Mouse (Mus musculus): ENCODE data around the gene Lactb.
A peak's percentile ranks its signal among the peaks of the same experiment; 100 is the strongest.

Gene Lactb

DNA sequence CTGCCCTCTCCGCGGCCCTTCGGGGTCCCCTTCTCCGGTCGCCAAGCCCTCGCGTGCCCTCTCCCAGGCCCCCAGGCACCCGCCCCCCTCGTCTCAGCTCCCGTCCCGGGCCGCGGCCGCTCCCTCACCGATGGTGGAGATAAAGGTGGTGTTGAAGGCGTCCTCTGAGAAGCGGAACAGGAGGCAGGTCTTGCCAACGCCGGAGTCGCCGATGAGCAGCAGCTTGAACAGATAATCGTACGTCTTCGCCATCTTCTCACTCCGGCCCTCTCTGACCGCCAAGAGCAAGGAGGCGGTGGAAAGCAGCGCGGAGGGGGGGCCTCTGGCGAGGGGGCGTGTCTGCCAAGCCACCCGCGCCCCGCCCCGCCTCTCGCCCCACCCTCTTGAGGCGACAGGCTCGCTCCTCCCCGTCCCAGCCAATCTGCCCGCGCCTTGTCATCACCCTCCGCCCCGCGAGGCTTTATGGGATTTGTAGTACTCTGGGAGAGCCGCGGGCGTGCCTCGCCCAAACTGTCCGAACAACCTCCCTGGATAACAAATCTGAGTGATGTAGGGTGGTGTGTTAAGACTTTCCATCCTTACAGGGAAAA is 55.8 kb downstream of the Lactb start, which contains the start of gene Rab8b:
Gene Rab8b, minus strand, starts transcription at position 306 of the 590 bp plus-strand sequence.
- peak; percentile 100 for DNase-seq

DNA sequence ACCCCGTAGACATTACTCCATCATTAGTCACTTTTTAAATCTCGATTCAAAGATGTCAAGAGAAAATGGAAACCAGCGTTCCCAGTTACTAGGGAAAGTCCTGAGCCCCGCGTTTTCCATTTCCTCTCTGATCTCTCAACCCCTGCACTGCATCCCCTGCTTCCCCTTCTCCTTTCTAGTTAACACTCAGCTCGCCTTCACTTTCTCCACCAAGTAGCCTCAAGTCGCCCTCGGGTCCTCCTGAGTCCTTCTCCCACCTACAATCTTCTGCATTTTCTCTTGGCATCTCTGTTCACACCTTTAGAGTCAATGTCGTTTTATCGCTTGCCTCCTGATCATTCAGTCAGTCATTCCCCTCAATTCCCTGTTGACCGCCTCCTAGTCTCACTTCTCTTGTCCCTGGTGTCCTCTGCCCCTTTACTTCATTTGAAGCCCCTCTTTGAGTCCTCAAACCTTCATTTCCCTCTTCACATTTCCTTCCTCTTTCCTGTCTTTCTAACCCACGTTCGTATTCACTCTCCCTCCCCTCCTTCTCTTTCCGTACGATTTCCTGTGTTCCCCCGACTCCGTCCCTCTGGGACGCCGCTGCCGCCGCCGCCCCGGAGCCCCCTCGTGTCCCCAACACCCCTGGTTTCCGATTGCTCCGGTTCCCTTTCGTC is 56.5 kb downstream of the Lactb start:
- no peak for DNase-seq

DNA sequence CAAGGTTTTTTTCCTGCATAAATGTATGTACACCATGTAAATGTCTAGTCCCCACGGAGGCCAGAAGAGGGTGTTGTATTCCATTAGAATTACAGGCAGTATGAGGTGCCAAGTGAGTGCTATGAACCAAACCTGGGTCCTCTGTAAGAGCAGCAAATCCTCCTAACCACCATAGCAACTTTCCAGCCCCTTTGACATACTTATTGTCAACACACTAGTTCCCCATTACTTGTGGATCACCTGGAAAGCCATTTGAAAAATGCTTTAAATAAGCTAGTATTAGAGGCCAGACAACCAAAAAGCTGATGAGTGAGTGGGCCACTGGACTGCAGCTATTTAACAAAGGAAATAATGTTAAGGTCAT is 57.4 kb downstream of the Lactb start:
- DNase-seq, result no peak

DNA sequence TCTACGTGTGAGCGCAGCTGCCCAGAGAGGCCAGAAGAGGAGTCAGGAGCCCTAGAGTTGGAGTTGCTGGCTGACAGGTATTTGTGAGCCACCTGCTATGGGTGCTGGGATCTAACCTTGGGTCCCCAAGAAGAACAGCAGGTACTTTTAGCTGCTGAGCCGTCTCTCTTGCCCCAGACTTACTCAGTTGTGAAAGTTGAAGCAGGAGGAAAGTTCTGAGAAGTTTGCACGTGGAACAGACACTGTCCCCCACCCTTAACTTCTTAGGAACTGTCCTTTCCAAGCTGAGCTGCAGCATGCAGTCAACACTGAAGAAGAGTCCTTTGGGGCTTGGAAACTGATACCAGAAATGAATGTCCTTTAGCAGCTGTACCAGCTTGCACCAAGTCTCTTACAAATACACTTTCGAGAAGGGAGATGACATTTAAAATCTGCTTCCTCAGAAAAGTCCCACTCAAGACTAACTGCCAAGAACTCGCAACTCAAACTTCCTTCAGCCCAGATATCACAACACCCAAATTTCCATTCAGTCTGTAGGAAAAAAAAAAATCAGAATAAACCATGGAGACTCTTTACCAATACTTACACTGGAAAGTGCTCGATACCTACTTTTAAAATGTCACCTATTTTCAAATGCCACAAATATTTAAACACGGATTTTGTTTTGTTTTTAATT is 57.9 kb downstream of the Lactb start:
- peak; percentile 30 for DNase-seq

DNA sequence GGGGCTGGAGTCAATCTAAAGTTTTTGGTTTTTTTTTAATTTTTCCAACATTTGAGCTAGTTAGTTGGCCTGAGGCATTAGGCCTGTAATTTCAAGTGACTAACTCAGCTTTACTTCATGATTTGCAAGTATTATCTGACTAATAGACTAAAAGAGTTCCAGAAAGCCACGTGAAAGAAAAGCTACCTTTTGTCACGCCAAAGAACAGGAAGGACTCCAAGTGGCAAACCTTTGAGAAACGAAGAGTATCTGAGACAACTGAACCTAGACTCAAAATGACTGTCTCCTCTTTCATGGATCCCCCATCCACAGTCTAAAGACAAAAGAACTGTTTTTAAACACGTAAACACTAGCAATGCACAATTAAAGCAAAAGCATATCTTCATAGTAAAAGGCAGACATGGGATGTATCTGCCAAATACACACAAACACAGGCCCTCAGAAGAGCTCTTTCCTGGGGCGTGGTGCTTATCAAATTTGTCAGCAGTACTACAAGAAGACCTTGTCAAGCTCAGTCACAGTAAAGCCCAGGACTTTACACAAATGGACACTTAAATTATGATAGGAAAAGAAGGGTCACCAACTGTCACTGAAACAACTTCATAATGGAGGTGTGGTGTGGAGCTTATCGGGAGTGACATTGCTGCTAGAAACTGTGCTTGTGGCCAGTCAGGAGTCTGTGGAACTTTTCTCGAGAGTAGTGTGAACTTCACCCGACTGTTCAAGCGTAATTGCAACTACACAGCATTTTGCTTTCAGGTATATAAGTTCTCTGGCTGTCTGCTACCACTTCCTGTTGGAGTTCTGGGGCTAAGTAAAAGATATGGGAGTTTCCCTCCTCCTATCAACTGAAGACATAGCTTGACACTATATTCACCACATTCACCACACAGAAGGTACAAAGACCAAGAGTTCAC is 59.2 kb downstream of the Lactb start:
- DNase-seq, result peak; percentile 81

DNA sequence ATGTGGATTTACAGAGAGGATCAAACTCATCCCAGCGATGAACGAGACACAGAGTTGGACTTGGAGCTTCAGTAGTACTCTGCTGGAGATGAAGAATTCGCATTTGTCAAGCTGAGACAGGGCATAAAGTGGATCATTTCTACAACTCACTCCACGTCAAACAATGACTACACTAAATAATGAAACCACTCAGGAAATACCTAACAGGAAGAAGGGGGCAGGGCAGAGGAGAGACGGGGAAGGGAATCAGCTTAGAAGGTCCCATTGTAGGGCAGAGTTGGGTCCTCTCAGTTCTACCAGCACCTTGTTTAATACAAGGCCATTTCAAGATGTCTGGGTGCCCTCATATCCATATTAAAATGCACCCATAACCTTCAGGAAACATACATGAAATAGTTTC is 59.9 kb downstream of the Lactb start:
- DNase-seq, result no peak

DNA sequence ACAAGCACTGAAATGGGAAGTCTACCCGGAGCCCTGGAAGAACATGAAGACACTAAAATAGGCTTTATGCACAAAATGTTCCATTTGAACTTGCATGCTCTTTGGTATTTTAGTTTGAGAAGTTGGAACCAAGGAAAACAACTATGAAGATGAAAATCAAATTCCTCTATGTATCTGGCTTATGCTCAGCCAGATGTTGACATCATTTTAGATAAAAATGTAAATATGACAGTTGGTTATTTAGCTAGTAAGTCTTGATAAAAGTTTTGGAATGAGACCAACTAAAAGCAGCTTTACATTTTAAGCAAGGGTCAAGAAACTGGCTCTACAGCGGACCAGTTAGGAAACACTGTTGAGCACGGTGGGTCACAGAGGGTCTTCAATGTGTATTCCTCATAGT is 60.7 kb downstream of the Lactb start:
- DNase-seq, result no peak

DNA sequence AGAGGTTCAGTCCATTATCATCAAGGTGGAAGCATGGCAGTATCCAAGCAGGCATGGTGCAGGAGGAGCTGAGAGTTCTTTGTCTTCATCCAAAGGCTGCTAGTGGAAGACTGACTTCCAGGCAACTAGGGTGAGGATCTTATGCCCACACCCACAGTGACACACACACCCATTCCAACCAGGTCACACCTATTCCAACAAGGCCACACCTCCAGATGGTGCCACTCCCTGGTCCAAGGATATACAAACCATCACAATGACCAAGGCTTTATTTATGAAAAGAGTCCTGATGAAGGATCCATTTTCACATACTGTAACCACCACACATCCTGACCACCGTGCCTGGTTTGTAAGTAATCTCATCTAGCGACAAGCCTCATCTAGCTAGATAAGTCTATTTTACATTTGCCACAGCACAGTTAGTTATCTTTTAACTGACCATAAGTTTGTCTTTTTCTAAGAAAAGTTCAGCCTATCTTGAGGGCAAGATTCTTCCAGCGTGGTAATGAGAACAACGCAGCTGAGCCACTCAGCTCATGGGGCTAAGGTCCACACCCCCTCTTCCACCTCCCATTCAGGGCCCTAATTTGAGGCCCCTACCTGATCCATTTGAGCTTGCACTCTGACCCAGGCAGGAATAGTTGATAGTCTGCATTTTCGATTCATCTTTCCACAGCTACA is 61.9 kb downstream of the Lactb start:
- DNase-seq, result peak; percentile 53

DNA sequence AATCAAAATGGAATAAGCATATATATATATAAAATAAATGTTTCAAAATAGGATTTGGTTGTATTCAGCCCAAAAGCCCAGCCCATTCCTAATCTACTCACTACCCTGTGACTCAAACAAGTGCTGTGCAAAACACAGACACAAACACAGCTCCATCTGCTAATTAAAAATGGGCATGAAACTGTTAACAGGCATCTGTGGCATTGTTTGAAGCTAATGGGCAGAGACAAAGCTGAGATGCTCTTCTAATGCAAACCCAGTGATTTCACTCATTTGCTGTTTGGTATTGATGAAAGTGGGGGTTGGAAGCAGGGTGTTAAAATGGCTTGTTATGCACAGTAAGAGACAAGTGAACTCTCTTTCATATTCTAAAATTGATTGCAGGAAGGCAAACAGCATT is 63.0 kb downstream of the Lactb start:
- DNase-seq, result no peak

DNA sequence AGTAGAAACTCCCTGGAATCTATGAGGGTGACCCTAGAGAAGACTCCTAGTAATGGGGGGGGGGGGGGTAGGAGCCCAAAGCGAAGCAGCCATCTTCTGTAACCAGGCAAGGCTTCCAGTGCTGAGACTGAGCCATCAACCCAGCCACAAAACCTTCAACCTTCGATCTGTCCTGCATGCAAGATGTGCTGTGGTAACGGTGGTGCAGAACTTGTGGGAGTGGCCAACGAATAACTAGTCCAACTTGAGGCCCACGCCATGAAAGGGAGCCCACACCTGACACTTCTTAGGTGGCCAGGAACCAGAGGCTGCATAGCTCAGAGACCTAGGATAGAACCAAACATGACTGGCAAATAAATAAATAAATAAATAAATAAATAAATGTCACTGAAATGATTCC is 64.6 kb downstream of the Lactb start:
- no peak for DNase-seq

DNA sequence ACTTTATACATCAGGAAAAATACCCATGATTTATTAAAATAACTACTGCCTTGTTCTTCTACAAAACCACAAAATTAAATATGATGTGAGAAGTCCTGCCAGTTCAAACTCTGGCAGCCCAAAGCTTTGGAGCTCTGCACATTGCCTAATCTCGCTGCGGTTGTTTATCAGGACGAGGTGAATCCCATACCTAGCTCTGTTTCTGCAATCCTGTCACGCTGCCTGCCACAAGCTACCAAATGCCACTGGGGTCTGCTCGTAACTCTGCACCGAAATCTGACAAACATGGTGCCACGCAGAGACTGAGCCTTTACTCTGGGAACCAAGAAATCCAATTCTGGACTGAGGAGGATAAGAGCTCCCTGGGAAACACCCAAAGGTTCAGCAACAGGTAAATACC is 65.4 kb downstream of the Lactb start:
- no peak for DNase-seq

DNA sequence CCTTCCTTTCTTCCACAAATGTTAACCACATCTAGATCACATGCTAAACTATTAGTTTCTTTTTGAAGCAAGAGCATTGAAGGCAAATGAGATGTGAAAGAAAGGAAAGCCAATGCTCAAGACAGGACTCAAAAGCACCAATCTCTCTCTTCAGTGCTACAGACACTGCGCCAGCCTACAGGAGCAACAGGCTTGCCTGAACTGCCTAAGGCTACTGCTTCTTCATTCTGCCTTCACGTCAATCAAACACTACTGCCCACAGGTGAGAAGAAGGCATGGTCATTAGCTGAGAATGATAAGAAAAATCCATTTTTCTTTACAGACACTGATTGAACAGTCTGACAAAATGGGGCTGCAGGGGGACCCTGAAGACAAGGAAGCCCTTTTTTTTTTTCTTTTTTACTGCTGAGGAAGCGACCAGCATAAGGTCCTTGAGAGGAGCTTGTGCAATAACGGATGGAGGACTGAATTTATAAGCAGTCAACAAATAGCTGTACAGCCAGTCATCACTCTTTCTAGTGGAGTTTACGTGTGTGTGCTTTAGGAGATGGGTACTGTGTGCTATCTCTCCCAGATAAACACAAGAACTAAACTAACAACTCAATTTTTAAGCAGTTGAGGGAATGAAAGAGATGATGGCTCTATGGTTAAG is 67.4 kb downstream of the Lactb start:
- DNase-seq, result no peak

DNA sequence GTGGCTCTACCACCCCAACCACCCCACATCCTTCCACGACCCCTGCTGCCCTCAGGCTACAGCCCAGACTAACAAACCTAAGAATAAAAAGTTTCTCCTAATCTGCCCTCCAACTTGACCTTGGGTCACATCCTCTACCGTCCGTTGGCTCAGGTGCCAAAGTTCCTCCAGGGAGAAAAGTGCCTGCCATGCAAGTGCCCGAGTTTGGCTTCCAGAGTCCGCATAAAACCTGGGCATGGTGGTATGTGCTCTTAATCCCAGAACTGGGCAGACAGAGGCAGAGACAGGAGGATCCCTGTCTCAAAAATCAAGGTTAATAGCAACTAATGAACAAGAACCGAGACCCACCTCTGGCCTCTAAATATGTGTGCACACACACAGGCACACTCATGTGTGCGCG is 68.2 kb downstream of the Lactb start:
- DNase-seq, result no peak

DNA sequence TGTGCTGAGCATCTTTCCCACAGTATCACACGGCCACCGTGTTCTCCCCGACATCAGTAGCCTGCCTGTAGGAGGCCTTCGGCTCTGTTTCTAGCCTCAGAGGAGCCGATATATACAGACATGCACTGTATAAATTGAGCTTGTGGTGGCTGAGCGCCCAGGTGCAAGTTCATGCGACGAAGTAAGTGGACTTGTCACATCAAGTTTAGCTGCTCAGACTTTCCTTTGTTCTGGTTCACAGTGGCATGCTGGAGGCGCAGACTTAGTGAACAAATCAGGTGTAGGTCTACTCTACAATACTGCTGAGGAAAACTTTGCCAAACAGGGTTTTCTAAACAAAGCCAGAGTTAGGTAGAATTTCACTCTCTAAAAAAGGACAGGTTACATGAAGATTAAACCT is 69.3 kb downstream of the Lactb start:
- DNase-seq, result no peak
